8 mouse cellular contexts compared by ENCODE assay signal in genomic region chr11:70699722-70700556, GRCm38 (mm10). TPM values are rescaled to one million over a fixed set of nuclear protein-coding genes. Genes with fewer than 3 reads are reported as not detected.
A peak's percentile ranks its signal among the peaks of the same experiment; 100 is the strongest.
DNase-seq lines count a peak whose midpoint lies in the region; ATAC-seq and TF ChIP-seq lines count a peak whose summit lies in the region.

Gene Inca1, minus strand, starts transcription at chr11:70700155.
Gene Kif1c, plus strand, starts transcription at chr11:70700548.

- peak within 1 kb of the TSS; percentile 76 for H3K4me2 ChIP-seq in forebrain, embryonic 11.5 days (ENCODE audit: low read depth, low read length, severe bottlenecking)
- peak within 1 kb of the TSS; percentile 78 for H3K4me2 ChIP-seq in heart, embryonic 16.5 days (ENCODE audit: low read depth, low read length)
- H3K4me2 ChIP-seq in liver, embryonic 16.5 days (ENCODE audit: low read depth, low read length), result peak within 1 kb of the TSS; percentile 77
- H3K4me2 ChIP-seq in neural tube, embryonic 13.5 days, result peak within 1 kb of the TSS; percentile 89

- H3K27me3 ChIP-seq in forebrain, embryonic 11.5 days (ENCODE audit: control insufficient read depth, insufficient read depth, low read length), result no peaks in the 10 kb centered on the region
- no peaks in the 10 kb centered on the region for H3K27me3 ChIP-seq in heart, embryonic 16.5 days (ENCODE audit: control insufficient read depth, insufficient read depth, low read length)
- H3K27me3 ChIP-seq in liver, embryonic 16.5 days (ENCODE audit: control insufficient read depth, insufficient read depth, low read depth, low read length), result peaks cover 9% of the 10 kb centered on the region
- no peaks in the 10 kb centered on the region for H3K27me3 ChIP-seq in neural tube, embryonic 13.5 days
- H3K27me3 ChIP-seq in testis, adult 2 months (ENCODE audit: control insufficient read depth, insufficient read depth, low read length), result no peaks in the 10 kb centered on the region

- H3K4me1 ChIP-seq in forebrain, embryonic 11.5 days (replicated peaks; ENCODE audit: control insufficient read depth, insufficient read depth, low read length), result peaks cover 9% of the 10 kb centered on the region; the same call in 1 of the 2 replicates
- peaks cover 21% of the 10 kb centered on the region for H3K4me1 ChIP-seq in heart, embryonic 16.5 days (ENCODE audit: control insufficient read depth, insufficient read depth, low read length)
- peaks cover 17% of the 10 kb centered on the region for H3K4me1 ChIP-seq in liver, embryonic 16.5 days (ENCODE audit: control insufficient read depth, low read depth, low read length)
- H3K4me1 ChIP-seq in neural tube, embryonic 13.5 days (replicated peaks), result peaks cover 28% of the 10 kb centered on the region
- peaks cover 11% of the 10 kb centered on the region for H3K4me1 ChIP-seq in testis, adult 2 months (ENCODE audit: control insufficient read depth, insufficient read depth, low read length)

- DNase-seq in CD8-positive naive resting alpha-beta T cell, adult 2 months (ENCODE audit: low read depth in 2 of 2, low spot score in 2 of 2), result peak; percentile 90 to 93
- DNase-seq in c-Kit-positive CD71-negative TER-119-negative erythroid progenitor cells, embryonic 14.5 days (ENCODE audit: low read depth), result peak; percentile 79
- DNase-seq in forebrain, embryonic 11.5 days (ENCODE audit: low spot score), result peak; percentile 96
- peak; percentile 94 to 97 for DNase-seq in kidney, postnatal 36 days

- WGBS in forebrain, embryonic 11.5 days, result 1% methylated on average over 69 of the region's 69 CpGs
- WGBS in heart, embryonic 16.5 days, result 2% methylated on average over 69 of the region's 69 CpGs
- WGBS in liver, embryonic 16.5 days (ENCODE audit: insufficient replicate concordance), result 1% methylated on average over 69 of the region's 69 CpGs
- 1% methylated on average over 67 of the region's 69 CpGs for WGBS in neural tube, embryonic 13.5 days

- H3K36me3 ChIP-seq in forebrain, embryonic 11.5 days (ENCODE audit: control insufficient read depth, insufficient read depth, low read length), result peaks cover 2% of the 10 kb centered on the region; the same call in 1 of the 2 replicates
- H3K36me3 ChIP-seq in heart, embryonic 16.5 days (ENCODE audit: control insufficient read depth, insufficient read depth), result peaks cover 14% of the 10 kb centered on the region
- no peaks in the 10 kb centered on the region for H3K36me3 ChIP-seq in liver, embryonic 16.5 days (ENCODE audit: control insufficient read depth, insufficient read depth)
- H3K36me3 ChIP-seq in neural tube, embryonic 13.5 days, result peaks cover 18% of the 10 kb centered on the region
- no peaks in the 10 kb centered on the region for H3K36me3 ChIP-seq in testis, adult 2 months (ENCODE audit: control insufficient read depth, insufficient read depth, low read length)

- H3K9me3 ChIP-seq in forebrain, embryonic 11.5 days (ENCODE audit: control insufficient read depth, low read length), result no peaks in the 10 kb centered on the region
- no peaks in the 10 kb centered on the region for H3K9me3 ChIP-seq in heart, embryonic 16.5 days (replicated peaks; ENCODE audit: control insufficient read depth, low read length)
- H3K9me3 ChIP-seq in liver, embryonic 16.5 days (replicated peaks; ENCODE audit: control insufficient read depth, low read length), result no peaks in the 10 kb centered on the region
- no peaks in the 10 kb centered on the region for H3K9me3 ChIP-seq in neural tube, embryonic 13.5 days

- H3K9ac ChIP-seq in forebrain, embryonic 11.5 days (ENCODE audit: low read length), result peak within 1 kb of the TSS; percentile 86
- peak within 1 kb of the TSS; percentile 93 for H3K9ac ChIP-seq in heart, embryonic 16.5 days (ENCODE audit: low read length)
- peak within 1 kb of the TSS; percentile 76 for H3K9ac ChIP-seq in liver, embryonic 16.5 days (ENCODE audit: low read depth, low read length)
- H3K9ac ChIP-seq in neural tube, embryonic 13.5 days, result peak within 1 kb of the TSS; percentile 94

- H3K4me3 ChIP-seq in forebrain, embryonic 11.5 days (ENCODE audit: low read depth, low read length), result peak within 1 kb of the TSS; percentile 91
- peak within 1 kb of the TSS; percentile 81 for H3K4me3 ChIP-seq in heart, embryonic 16.5 days (ENCODE audit: low read length)
- H3K4me3 ChIP-seq in liver, embryonic 16.5 days (ENCODE audit: low read depth, low read length), result peak within 1 kb of the TSS; percentile 68
- peak within 1 kb of the TSS; percentile 89 for H3K4me3 ChIP-seq in neural tube, embryonic 13.5 days
- peak within 1 kb of the TSS; percentile 96 for H3K4me3 ChIP-seq in testis, adult 2 months (ENCODE audit: control insufficient read depth, low read depth, low read length)

- ATAC-seq in forebrain, embryonic 11.5 days (replicated peaks; ENCODE audit: low FRiP score), result peak; percentile 93
- ATAC-seq in heart, embryonic 16.5 days (replicated peaks; ENCODE audit: extremely low read depth, insufficient read depth, low FRiP score), result peak; percentile 89
- peak; percentile 94 for ATAC-seq in liver, embryonic 16.5 days (ENCODE audit: low read depth)
- ATAC-seq in neural tube, embryonic 13.5 days (ENCODE audit: low read depth), result peak; percentile 97

- no peak for TF ChIP-seq CTCF in testis, adult 2 months (IDR thresholded peaks at IDR 0.05; ENCODE audit: control insufficient read depth, insufficient read depth, insufficient replicate concordance, low read depth, low read length)

- H3K27ac ChIP-seq in forebrain, embryonic 11.5 days (ENCODE audit: low read depth, low read length), result peak within 1 kb of the TSS; percentile 70
- H3K27ac ChIP-seq in heart, embryonic 16.5 days (ENCODE audit: low read length), result peak within 1 kb of the TSS; percentile 95
- H3K27ac ChIP-seq in liver, embryonic 16.5 days (ENCODE audit: low read length), result peak within 1 kb of the TSS; percentile 86
- peak within 1 kb of the TSS; percentile 93 for H3K27ac ChIP-seq in neural tube, embryonic 13.5 days (replicated peaks)
- H3K27ac ChIP-seq in testis, adult 2 months (ENCODE audit: control insufficient read depth, insufficient read depth, low read depth, low read length), result peak within 1 kb of the TSS; percentile 96

- TF ChIP-seq POLR2A in testis, adult 2 months (IDR thresholded peaks at IDR 0.05; ENCODE audit: control insufficient read depth, low read depth, low read length), result peak; percentile 90

RNA-seq across cellular contexts. Expression of gene Inca1, which starts in this region (rescaled TPM):
- 0.65 and 1.3 TPM in 2 replicates for polyA plus RNA-seq in forebrain, embryonic 11.5 days (2014; fragmentation: Nextera tagmentation; extraction: Ambion mirVana)
- 1.2 and 1.4 TPM in 2 replicates for polyA plus RNA-seq in heart, embryonic 16.5 days (2015; fragmentation: Nextera tagmentation; extraction: Ambion mirVana)
- polyA plus RNA-seq in liver, embryonic 16.5 days (2015; fragmentation: Nextera tagmentation; extraction: Ambion mirVana), result 1.1 and 1.4 TPM in 2 replicates
- 0.75 and 1.1 TPM in 2 replicates for polyA plus RNA-seq in neural tube, embryonic 13.5 days (2015; fragmentation: Nextera tagmentation; extraction: Ambion mirVana)
- polyA plus RNA-seq in testis, adult 2 months (2012; rRNA removed), result 19.6 and 21.0 TPM in 2 replicates

RNA-seq across cellular contexts. Expression of gene Kif1c, which starts in this region (rescaled TPM):
- 6.4 and 6.9 TPM in 2 replicates for polyA plus RNA-seq in forebrain, embryonic 11.5 days (2014; fragmentation: Nextera tagmentation; extraction: Ambion mirVana)
- 5.1 and 5.2 TPM in 2 replicates for polyA plus RNA-seq in heart, embryonic 16.5 days (2015; fragmentation: Nextera tagmentation; extraction: Ambion mirVana)
- polyA plus RNA-seq in liver, embryonic 16.5 days (2015; fragmentation: Nextera tagmentation; extraction: Ambion mirVana), result 0.77 and 1.1 TPM in 2 replicates
- 1.5 TPM in 2 replicates for polyA plus RNA-seq in neural tube, embryonic 13.5 days (2015; fragmentation: Nextera tagmentation; extraction: Ambion mirVana)
- polyA plus RNA-seq in testis, adult 2 months (2012; rRNA removed), result 5.7 and 6.6 TPM in 2 replicates

Comparison
In these comparisons a context has a peak if more than half of its experiments do, and no peak if none do; other contexts are left out.
1. Peak in every context shown above with its lines: DNase-seq, ATAC-seq, H3K4me3 ChIP-seq and H3K27ac ChIP-seq.